Mouse (Mus musculus) inflammation-experienced regulatory T-cells (primary cell): ENCODE data around the gene Speer4a. TPM values are rescaled to one million over a fixed set of nuclear protein-coding genes. Genes with fewer than 3 reads are reported as not detected.

Source experiments
- polyA plus RNA-seq, 2 experiments: library from polyadenylated mRNA; unstranded; fragments of 100-300 nt; shearing (Covaris generic); gene quantifications; one replicate each; pipeline ENCODE4 v1.2.1; 2017

Speer4a gene
- under 1 TPM in 1 of 2 experiments, not detected in 1; 0.45 TPM for polyA plus RNA-seq

GRCm38 (mm10) chr5:26039458-26039857 is at the start of gene Speer4a:
Speer4a (minus strand) TSS chr5:26039558.

DNA sequence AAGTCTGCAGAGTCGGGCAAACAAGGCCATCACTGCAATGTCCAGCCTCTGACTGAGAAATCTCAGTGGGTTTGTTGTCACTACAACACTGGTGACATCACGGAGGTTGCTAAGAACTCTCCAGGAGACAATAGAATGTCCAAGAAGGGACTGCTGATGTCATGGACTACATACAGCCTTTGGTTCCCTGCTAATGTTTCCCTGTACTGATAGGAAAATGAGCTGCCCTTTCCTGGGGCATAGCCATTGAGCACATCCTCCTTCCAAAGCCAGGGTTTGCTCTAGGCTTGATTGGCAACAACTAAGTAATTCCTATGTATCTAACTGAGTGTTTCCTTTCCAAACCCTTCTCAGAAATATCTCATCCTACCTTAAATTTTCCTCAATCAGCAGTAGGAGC is 19.1 kb upstream of the Speer4a start, which contains the start of gene Gm7347:
Gene Gm7347, minus strand, starts transcription at position 101 of the 400 bp plus-strand sequence.

DNA sequence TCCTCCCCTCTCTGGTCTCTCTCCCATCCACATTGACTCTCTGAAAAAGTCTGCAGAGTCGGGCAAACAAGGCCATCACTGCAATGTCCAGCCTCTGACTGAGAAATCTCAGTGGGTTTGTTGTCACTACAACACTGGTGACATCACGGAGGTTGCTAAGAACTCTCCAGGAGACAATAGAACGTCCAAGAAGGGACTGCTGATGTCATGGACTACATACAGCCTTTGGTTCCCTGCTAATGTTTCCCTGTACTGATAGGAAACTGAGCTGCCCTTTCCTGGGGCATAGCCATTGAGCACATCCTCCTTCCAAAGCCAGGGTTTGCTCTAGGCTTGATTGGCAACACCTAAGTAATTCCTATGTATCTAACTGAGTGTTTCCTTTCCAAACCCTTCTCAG is 16.5 kb downstream of the Speer4a start, which contains the start of gene Gm5862:
Gene Gm5862, minus strand, starts transcription at position 101 of the 400 bp plus-strand sequence.

GRCm38 (mm10) chr5:26004698-26005097 is 34.7 kb downstream of the Speer4a start, which contains the start of gene Gm1979:
Gm1979 (minus strand) TSS chr5:26004798.

GRCm38 (mm10) chr5:25988550-25988949 is 50.8 kb downstream of the Speer4a start, which contains the start of gene Gm21698:
Gm21698 (minus strand) TSS chr5:25988650.

Other genes with a start within 250 kb of the Speer4a start
- not detected for gene Gm21663, start 97.2 kb downstream of the Speer4a start, polyA plus RNA-seq
- not detected for gene Gm21671, start 85.1 kb downstream of the Speer4a start, polyA plus RNA-seq
- gene Gm21680, start 66.9 kb downstream of the Speer4a start, polyA plus RNA-seq, result not detected
- not detected for gene Gm21698, start 50.9 kb downstream of the Speer4a start, polyA plus RNA-seq
- not detected for gene Gm1979, start 34.8 kb downstream of the Speer4a start, polyA plus RNA-seq
- gene Gm5862, start 16.6 kb downstream of the Speer4a start, polyA plus RNA-seq, result not detected
- not detected for gene Gm7347, start 19.0 kb upstream of the Speer4a start, polyA plus RNA-seq
- not detected for gene Gm10471, start 49.7 kb upstream of the Speer4a start, polyA plus RNA-seq
- under 1 TPM in 1 of 2 experiments, not detected in 1; 0.11 TPM for gene 5031410I06Rik, start 65.8 kb upstream of the Speer4a start, polyA plus RNA-seq
- gene Gm10220, start 81.9 kb upstream of the Speer4a start, polyA plus RNA-seq, result not detected
- gene Gm7361, start 218.1 kb upstream of the Speer4a start, polyA plus RNA-seq, result not detected